Mouse (Mus musculus) liver, embryonic 16.5 days (tissue): ENCODE results near the gene Ptk7. TPM values are rescaled to one million over a fixed set of nuclear protein-coding genes. Genes with fewer than 3 reads are reported as not detected.
A peak's percentile ranks its signal among the peaks of the same experiment; 100 is the strongest.

Source experiments
- ATAC-seq: fragments of 200-750 bp; cut with Nextera tagmentation; 2 replicates; pipeline ENCODE4 v1.8.0; 2017; ENCODE audit warnings: low read depth, mild to moderate bottlenecking, moderate number of reproducible peaks, moderate library complexity
- H3K27ac ChIP-seq: fragments of 300-500 bp; sonication (generic); 2 replicates; pipeline ENCODE4 v1.5.1; 2014; ENCODE audit warnings: mild to moderate bottlenecking, low read length
- H3K27me3 ChIP-seq: fragments of 300-500 bp; sonication (generic); 2 replicates; pipeline ENCODE4 v1.6.1; 2014; ENCODE audit warnings: low read depth, low read length, mixed read lengths; ENCODE audit not compliant: control insufficient read depth, insufficient read depth
- H3K36me3 ChIP-seq: fragments of 300-500 bp; sonication (generic); 2 replicates; pipeline ENCODE4 v1.6.1; 2014; ENCODE audit warnings: mild to moderate bottlenecking; ENCODE audit not compliant: control insufficient read depth, insufficient read depth
- H3K4me1 ChIP-seq: fragments of 300-500 bp; sonication (generic); 2 replicates; pipeline ENCODE4 v1.6.1; 2014; ENCODE audit warnings: low read depth, low read length, mixed read lengths; ENCODE audit not compliant: control insufficient read depth
- H3K4me2 ChIP-seq: fragments of 300-500 bp; sonication (generic); 2 replicates; pipeline ENCODE4 v1.6.1; 2014; ENCODE audit warnings: low read depth, low read length, mixed read lengths
- H3K4me3 ChIP-seq: fragments of 300-500 bp; sonication (generic); 2 replicates; pipeline ENCODE4 v1.5.1; 2014; ENCODE audit warnings: low read depth, mild to moderate bottlenecking, low read length
- H3K9ac ChIP-seq: fragments of 300-500 bp; sonication (generic); 2 replicates; pipeline ENCODE4 v1.6.1; 2014; ENCODE audit warnings: low read depth, low read length
- H3K9me3 ChIP-seq: fragments of 300-500 bp; sonication (generic); replicated peaks from 2 replicates; pipeline ENCODE4 v1.6.1; 2016; ENCODE audit warnings: low read length; ENCODE audit not compliant: control insufficient read depth
- WGBS: fragments of 180-500 bp; shearing (Covaris S2); extraction: QIAGEN DNeasy Blood & Tissue Kit; methylation state at CpG from one replicate; pipeline ENCODE4 v1.1.7; 2014; ENCODE audit not compliant: insufficient replicate concordance; 5-methylcytosine and 5-hydroxymethylcytosine counted together
- polyA plus RNA-seq: library from polyadenylated mRNA; unstranded; fragments of >200 nt; fragmentation: Nextera tagmentation; extraction: Ambion mirVana; gene quantifications from 2 replicates; pipeline ENCODE4 v1.2.1, GENCODE M21; 2015

The Ptk7 gene
- polyA plus RNA-seq, 1 experiment from 2014 or later, result 9.4 TPM

DNA sequence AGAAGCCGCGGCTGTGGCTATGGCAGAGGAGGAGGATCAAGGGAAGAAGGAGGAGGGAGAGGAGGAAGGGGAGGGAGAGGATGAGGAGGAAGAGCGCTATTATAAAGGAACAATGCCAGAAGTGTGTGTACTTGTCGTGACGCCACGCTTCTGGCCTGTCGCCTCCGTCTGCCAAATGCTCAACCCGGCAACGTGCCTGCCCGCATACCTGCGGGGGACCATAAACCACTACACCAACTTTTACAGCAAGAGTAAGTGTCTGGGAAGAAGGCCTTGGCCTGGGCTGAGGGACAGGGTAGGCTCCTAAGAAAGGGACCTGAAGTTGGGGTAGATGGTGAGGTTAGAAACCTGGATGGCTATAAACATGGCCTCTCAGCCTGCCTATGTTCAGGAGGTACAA lies 32.7 kb upstream of the Ptk7 start:
- H3K27ac ChIP-seq, result no peak overlapping the region
- WGBS, result 83% methylated on average over 12 of the region's 12 CpGs

DNA sequence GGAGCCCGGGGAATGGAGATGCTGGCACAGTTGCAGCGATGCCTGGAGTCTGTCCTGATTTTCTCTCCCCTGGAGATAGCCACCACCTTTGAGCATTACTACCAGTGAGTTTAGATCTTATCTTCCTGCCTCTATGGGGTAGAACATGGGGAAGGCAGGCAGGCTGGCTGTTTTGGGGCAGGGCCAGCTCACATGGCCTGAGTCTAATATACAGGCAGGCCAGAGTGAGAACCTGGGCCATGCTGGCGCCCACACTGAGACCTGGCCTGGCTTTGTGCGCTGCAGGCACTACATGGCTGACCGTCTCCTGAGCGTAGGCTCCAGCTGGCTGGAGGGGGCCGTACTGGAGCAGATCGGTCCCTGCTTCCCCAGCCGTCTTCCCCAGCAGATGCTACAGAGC lies 32.0 kb upstream of the Ptk7 start:
- WGBS, result 81% methylated on average over 9 of the region's 9 CpGs
- Histone ChIP-seq H3K4me3 (no peak overlapping the region), H3K4me2 (no peak overlapping the region), H3K4me1 (no peaks in the 10 kb centered on the region; the same call in 1 of the 2 replicates), H3K27ac (no peak overlapping the region), H3K27me3 (no peaks in the 10 kb centered on the region), H3K36me3 (peaks cover 8% of the 10 kb centered on the region), H3K9ac (no peak overlapping the region), H3K9me3 (no peaks in the 10 kb centered on the region)
- no peak for ATAC-seq

More for the DNA sequence above, 32.7 kb upstream of the Ptk7 start:
- H3K36me3 ChIP-seq, result peaks cover 8% of the 10 kb centered on the region
- no peaks in the 10 kb centered on the region for H3K27me3 ChIP-seq
- no peaks in the 10 kb centered on the region for H3K9me3 ChIP-seq
- no peak overlapping the region for H3K4me3 ChIP-seq
- no peak overlapping the region for H3K9ac ChIP-seq
- H3K4me2 ChIP-seq, result no peak overlapping the region
- no peak for ATAC-seq
- no peaks in the 10 kb centered on the region for H3K4me1 ChIP-seq

DNA sequence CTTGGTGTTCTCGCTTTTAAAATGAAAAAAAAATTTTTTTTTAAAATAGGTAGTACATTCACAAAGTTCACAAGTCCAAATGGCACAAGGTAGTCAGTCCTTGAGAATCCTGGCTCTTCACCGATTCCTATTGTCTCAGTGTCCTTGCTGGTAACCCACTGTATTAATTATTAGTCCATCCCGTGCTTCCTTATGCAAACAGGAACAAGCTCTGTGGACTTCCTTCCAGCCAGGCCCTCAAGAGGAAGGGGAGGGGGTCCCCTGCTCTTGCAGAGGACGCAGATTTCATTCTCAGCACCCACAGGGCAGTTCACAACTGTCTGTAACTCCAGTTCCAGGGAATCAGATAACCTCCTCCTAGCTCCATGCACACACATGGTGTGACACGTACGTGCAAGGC lies 26.8 kb upstream of the Ptk7 start:
- Histone ChIP-seq H3K9me3 (no peaks in the 10 kb centered on the region), H3K9ac (no peak overlapping the region), H3K4me2 (no peak overlapping the region), H3K36me3 (peaks cover 13% of the 10 kb centered on the region), H3K4me3 (no peak overlapping the region), H3K27me3 (no peaks in the 10 kb centered on the region), H3K27ac (no peak overlapping the region), H3K4me1 (peaks cover 13% of the 10 kb centered on the region)
- 68% methylated on average over 6 of the region's 6 CpGs for WGBS
- ATAC-seq, result no peak

DNA sequence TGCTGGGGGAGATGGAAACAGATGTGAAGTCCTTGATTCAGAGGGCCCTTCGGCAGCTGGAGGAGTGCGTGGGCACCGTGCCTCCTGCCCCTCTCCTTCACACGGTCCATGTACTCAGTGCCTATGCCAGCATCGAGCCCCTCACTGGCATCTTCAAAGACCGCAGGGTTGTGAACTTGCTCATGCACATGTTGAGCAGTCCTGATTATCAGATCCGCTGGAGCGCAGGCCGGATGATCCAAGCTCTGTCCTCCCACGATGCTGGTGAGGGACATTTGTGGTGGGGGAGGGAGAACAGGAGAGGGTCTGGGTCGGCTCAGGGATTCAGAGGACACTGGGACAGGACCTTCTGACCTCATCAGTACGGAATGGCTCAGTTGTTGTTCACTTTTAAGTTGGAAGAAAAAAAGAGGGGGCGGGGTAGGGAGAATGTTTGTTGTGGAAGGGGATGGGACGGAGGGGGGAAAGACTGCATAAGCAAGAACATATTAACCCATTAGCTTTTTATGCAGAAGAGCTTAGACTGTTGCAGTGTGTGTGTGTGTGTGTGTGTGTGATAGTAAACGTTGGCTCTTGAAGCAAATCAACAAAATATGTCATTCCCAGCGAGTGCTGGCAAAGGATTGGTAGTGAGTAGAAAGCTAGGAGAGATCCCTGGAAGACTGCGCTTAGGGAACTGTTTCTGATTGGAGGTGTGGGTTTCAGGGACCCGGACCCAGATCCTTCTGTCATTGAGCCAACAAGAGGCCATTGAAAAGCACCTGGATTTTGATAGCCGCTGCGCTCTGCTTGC lies 22.6 kb upstream of the Ptk7 start:
- peaks cover 9% of the 10 kb centered on the region for H3K36me3 ChIP-seq
- peak overlapping the region; percentile 77; the same call in 1 of the 2 replicates for H3K9ac ChIP-seq
- H3K4me3 ChIP-seq, result peak overlapping the region; percentile 71
- 65% methylated on average over 20 of the region's 20 CpGs for WGBS
- H3K27me3 ChIP-seq, result no peaks in the 10 kb centered on the region
- H3K4me1 ChIP-seq, result peaks cover 28% of the 10 kb centered on the region
- H3K27ac ChIP-seq, result no peak overlapping the region
- no peaks in the 10 kb centered on the region for H3K9me3 ChIP-seq
- ATAC-seq, result no peak
- H3K4me2 ChIP-seq, result peak overlapping the region; percentile 87; the same call in 1 of the 2 replicates

DNA sequence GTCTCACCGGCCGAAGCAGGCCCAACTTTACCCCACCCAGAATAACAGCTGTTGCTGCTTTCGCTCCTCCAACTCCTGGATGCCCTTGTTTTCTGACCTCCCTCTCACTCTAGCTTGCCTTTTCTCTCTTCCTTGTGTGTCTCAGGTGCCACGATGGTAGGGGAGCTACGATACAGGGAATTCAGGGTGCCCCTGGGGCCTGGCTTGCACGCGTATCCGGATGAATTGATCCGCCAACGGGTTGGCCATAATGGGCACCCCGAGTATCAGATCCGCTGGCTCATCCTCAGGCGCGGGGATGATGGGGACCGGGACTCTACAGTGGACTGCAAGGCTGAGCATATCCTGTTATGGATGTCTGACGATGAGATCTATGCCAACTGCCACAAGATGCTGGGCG lies 22.0 kb upstream of the Ptk7 start:
- Histone ChIP-seq H3K4me3 (peak overlapping the region; percentile 71), H3K4me1 (peaks cover 34% of the 10 kb centered on the region), H3K36me3 (peaks cover 9% of the 10 kb centered on the region), H3K27ac (peak overlapping the region; percentile 75; the same call in 1 of the 2 replicates), H3K9me3 (no peaks in the 10 kb centered on the region), H3K9ac (peak overlapping the region; percentile 77), H3K27me3 (no peaks in the 10 kb centered on the region), H3K4me2 (peak overlapping the region; percentile 87)
- ATAC-seq, result no peak
- WGBS, result 70% methylated on average over 17 of the region's 17 CpGs

DNA sequence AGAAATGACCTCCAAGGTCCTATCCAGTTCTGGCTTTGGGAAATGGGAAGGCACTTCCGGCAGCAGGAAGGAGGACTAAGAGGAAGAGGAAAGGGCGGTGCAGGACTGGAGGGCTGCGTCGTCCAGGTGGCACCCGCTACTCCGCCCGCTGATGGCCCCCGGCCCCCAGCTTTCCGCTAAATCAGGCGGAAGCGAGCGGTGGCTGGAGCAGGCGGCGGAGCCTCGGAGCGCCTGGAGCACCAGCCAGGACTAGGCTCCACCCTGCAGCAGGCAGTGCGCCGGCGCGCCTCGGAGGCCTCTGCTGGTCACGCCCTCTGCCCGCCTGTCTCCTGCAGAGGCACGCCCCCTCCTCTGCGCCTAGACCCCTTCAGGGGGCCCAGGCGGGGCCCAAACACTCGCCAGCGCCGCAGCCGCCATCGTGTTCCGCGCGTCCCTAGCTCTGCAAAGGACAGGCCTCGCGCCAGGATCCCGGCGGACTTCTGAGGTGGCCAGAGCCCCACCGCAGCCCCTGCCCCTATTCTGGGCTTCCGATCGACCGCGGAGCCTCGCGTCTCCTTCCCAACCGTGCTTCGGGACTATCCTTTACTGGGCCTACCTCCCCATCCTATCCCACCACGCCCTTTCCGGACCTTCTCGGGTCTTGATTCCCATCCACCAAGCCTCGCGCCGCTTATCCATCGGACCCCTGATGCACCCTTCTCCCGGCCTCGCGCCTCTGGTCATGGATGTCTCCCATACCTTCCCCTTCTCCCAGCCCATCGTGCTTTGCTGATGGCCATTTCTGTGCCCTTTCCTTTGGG lies 21.1 kb upstream of the Ptk7 start, which contains the start of gene Cul7:
Gene Cul7, plus strand, starts transcription at position 106 of the 800 bp plus-strand sequence.
- H3K4me3 ChIP-seq, result peak within 1 kb of the TSS; percentile 71
- no peaks in the 10 kb centered on the region for H3K9me3 ChIP-seq
- no peaks in the 10 kb centered on the region for H3K27me3 ChIP-seq
- H3K27ac ChIP-seq, result peak within 1 kb of the TSS; percentile 75
- H3K36me3 ChIP-seq, result peaks cover 8% of the 10 kb centered on the region
- peak within 1 kb of the TSS; percentile 87 for H3K4me2 ChIP-seq
- ATAC-seq, result peak; percentile 83
- H3K9ac ChIP-seq, result peak within 1 kb of the TSS; percentile 77
- peaks cover 32% of the 10 kb centered on the region for H3K4me1 ChIP-seq
- under 1% methylated on average over 51 of the region's 58 CpGs for WGBS

DNA sequence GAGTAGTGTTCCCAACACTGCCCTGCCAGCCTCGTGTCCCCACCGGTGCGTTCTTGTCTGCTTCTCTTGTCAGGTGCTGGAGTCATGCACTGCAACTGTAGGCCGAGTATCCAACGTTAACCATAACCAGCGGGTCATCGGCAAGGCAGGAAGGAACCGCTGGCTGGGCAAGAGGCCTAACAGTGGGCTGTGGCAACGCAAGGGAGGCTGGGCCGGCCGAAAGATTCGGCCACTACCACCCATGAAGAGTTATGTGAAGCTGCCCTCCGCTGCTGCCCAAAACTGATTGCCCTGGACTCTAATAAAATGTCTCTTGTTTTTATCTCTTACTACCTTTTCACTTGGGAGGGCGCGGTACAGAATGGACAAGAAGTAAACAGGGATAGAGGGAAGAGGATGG lies 20.5 kb upstream of the Ptk7 start:
- Histone ChIP-seq H3K4me2 (peak overlapping the region; percentile 87), H3K4me3 (peak overlapping the region; percentile 71), H3K9me3 (no peaks in the 10 kb centered on the region), H3K36me3 (peaks cover 7% of the 10 kb centered on the region), H3K9ac (peak overlapping the region; percentile 77), H3K4me1 (peaks cover 38% of the 10 kb centered on the region), H3K27me3 (no peaks in the 10 kb centered on the region), H3K27ac (peak overlapping the region; percentile 75)
- WGBS, result 22% methylated on average over 15 of the region's 15 CpGs
- no peak for ATAC-seq

DNA sequence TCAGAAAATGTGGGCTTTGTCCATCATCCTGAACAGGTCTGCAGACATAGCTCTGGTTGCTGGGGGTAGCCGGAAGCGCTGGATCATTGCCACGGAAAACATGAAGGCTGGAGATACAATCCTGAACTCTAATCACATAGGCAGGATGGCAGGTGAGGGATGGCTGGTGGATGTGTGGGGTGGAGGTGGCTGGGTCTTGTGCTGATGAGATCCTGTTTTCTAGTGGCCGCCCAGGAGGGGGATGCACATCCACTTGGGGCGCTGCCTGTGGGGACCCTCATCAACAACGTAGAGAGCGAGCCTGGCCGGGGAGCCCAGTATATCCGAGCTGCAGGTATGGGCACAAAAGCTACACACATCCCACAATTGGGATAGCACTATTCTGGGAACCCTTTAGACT lies 19.1 kb upstream of the Ptk7 start:
- WGBS, result 81% methylated on average over 9 of the region's 9 CpGs
- no peak overlapping the region for H3K27ac ChIP-seq
- ATAC-seq, result no peak

More for the DNA sequence above, 19.1 kb upstream of the Ptk7 start:
- Histone ChIP-seq H3K4me1 (peaks cover 45% of the 10 kb centered on the region), H3K36me3 (peaks cover 2% of the 10 kb centered on the region; the same call in 1 of the 2 replicates), H3K27me3 (no peaks in the 10 kb centered on the region), H3K9ac (no peak overlapping the region), H3K4me3 (no peak overlapping the region), H3K9me3 (no peaks in the 10 kb centered on the region), H3K4me2 (no peak overlapping the region)
